Mouse (Mus musculus): ENCODE data around the gene Rtl8b. TPM values are rescaled to one million over a fixed set of nuclear protein-coding genes. Genes with fewer than 3 reads are reported as not detected.

Rtl8b gene
- 330 and 338 TPM in 2 replicates for polyA plus RNA-seq (2012; rRNA removed)

DNA sequence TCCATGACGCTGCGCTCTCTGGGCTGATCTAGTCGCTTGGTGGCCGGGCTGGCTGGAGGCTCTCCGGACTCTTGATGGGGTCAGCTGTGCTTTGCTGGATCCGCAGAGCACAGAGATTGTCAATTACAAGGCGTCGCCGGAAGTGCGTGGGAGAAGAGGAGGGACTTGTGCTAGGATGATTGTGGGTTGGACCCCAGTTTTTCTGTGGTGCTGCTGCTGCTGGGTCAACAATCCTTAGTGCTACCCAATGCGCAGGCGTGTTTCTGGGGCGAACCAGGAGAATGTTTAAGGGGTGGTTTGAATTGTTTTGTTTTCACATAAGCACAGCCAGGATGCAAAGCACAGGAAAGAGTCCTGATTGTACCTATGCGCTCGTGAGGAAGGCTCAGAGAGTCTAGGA lies at the start of gene Rtl8b:
Gene Rtl8b (minus strand): TSS at position 115 of the 400 bp plus-strand sequence.

DNA sequence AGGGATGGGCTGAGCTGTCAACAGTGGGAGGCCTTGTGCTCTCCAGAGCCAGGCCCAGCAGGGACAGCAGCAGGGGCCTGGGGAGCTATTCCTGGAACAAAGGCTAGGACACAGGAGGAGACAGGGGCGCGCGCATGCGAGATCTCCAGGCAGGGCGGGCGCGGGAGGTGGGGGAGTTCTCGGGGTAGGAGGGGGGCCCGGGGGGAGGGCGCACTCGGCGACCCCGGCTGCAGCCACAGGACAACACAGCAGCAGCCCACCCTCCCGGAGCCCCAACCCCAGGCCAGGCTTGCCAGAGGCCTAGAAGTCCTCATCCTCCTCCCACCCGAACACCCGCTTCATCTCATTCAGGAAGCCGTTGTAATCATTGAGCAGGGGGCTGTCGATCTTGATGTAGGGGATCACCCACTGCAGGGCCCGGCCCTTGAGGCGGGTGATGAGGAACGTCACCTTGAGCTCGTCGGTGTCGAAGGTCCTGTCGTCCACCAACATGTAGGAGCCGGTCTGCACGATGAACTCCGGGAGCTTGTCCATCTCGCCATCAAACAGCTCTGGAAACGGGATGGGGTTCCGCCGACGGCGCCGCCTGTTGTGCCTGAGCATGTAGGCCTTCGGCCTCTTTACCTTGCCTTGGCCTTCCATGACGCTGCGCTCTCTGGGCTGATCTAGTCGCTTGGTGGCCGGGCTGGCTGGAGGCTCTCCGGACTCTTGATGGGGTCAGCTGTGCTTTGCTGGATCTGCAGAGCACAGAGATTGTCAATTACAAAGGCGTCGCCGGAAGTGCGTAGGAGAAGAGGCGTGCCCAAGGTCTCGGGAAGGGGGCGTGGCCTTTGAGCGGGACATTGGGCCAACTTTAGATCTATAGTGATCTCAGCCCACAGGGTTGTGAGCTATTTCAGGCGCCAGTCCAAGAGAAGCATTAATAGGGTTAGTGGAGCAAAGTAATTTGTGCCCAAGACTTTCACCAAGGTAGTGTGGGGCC lies 26.9 kb downstream of the Rtl8b start, which contains the start of gene Rtl8a:
Gene Rtl8a (minus strand): TSS at position 703 of the 982 bp plus-strand sequence.

Other genes with a start within 250 kb of the Rtl8b start
- gene Etd, start 235.5 kb downstream of the Rtl8b start, polyA plus RNA-seq (2012; rRNA removed): not detected in 2 replicates
- gene Rtl8c, start 62.4 kb downstream of the Rtl8b start, polyA plus RNA-seq (2012; rRNA removed): 190 and 196 TPM in 2 replicates
- not detected in 2 replicates for gene Gm14597, start 61.4 kb downstream of the Rtl8b start, polyA plus RNA-seq (2012; rRNA removed)
- gene Rtl8a, start 26.7 kb downstream of the Rtl8b start, polyA plus RNA-seq (2012; rRNA removed): 280 and 283 TPM in 2 replicates
- gene 4930502E18Rik, start 54.4 kb upstream of the Rtl8b start, polyA plus RNA-seq (2012; rRNA removed): 0.21 and 0.28 TPM in 2 replicates
- 0.04 TPM in 1 of 2 replicates, not detected in the other for gene 1700013H16Rik, start 87.4 kb upstream of the Rtl8b start, polyA plus RNA-seq (2012; rRNA removed)
- gene Zfp36l3, start 106.0 kb upstream of the Rtl8b start, polyA plus RNA-seq (2012; rRNA removed): 0.03 and 0.06 TPM in 2 replicates
- 0.90 and 1.1 TPM in 2 replicates for gene Xlr, start 127.3 kb upstream of the Rtl8b start, polyA plus RNA-seq (2012; rRNA removed)

Data from central nervous system, embryonic 18 days (tissue).